Comparison of ENCODE assay signal across 8 mouse cellular contexts in genomic region chr4:84675974-84676315, GRCm38 (mm10). TPM values are rescaled to one million over a fixed set of nuclear protein-coding genes. Genes with fewer than 3 reads are reported as not detected.
DNase-seq lines count a peak whose midpoint lies in the region; ATAC-seq and TF ChIP-seq lines count a peak whose summit lies in the region.

No protein-coding gene starts in this region.

- TF ChIP-seq POLR2A in limb, embryonic 14.5 days (IDR thresholded peaks at IDR 0.05; ENCODE audit: borderline replicate concordance, extremely low read depth, insufficient read depth, insufficient read length), result no peak
- no peak for TF ChIP-seq POLR2A in olfactory bulb, adult 2 months (IDR thresholded peaks at IDR 0.05; ENCODE audit: insufficient read depth, low read depth, low read length)

- H3K27ac ChIP-seq in lung, embryonic 16.5 days (ENCODE audit: low read length), result 0 out of 2 replicates have a peak overlapping the region, but pooled peaks have one; percentile 31
- 0 out of 2 replicates have a peak overlapping the region, but pooled peaks have one; percentile 50 for H3K27ac ChIP-seq in forebrain, embryonic 12.5 days
- H3K27ac ChIP-seq in limb, embryonic 14.5 days (replicated peaks; ENCODE audit: low read depth, low read length), result peak overlapping the region; percentile 95
- no peak overlapping the region for H3K27ac ChIP-seq in olfactory bulb, adult 2 months (ENCODE audit: insufficient read depth, low read depth, low read length)

- peak overlapping the region; percentile 71 for H3K9ac ChIP-seq in lung, embryonic 16.5 days (ENCODE audit: low read length)
- H3K9ac ChIP-seq in forebrain, embryonic 12.5 days, result peak overlapping the region; percentile 61
- H3K9ac ChIP-seq in limb, embryonic 14.5 days (ENCODE audit: low read depth, low read length, severe bottlenecking), result peak overlapping the region; percentile 79

- H3K4me2 ChIP-seq in lung, embryonic 16.5 days (ENCODE audit: low read depth, low read length), result peak overlapping the region; percentile 98
- peak overlapping the region; percentile 97 for H3K4me2 ChIP-seq in forebrain, embryonic 12.5 days
- H3K4me2 ChIP-seq in limb, embryonic 14.5 days (replicated peaks; ENCODE audit: low read depth, low read length, severe bottlenecking), result peak overlapping the region; percentile 88

- TF ChIP-seq CTCF in olfactory bulb, adult 2 months (IDR thresholded peaks at IDR 0.05; ENCODE audit: insufficient read depth, low read depth, low read length), result no peak

- ATAC-seq in lung, embryonic 16.5 days (ENCODE audit: low read depth), result peak; percentile 0; the same call in 1 of the 2 replicates
- no peak for ATAC-seq in forebrain, embryonic 12.5 days (ENCODE audit: low FRiP score)
- peak; percentile 0; the same call in 1 of the 2 replicates for ATAC-seq in limb, embryonic 14.5 days (ENCODE audit: low FRiP score, low read depth)

- no peak for DNase-seq in lung, postnatal 10 days
- peak; percentile 61 for DNase-seq in limb, embryonic 14.5 days (ENCODE audit: low spot score)
- DNase-seq in frontal cortex, adult 2 months (ENCODE audit: extremely low spot score in 1 of 2, low spot score in 1 of 2), result no peak
- no peak for DNase-seq in thymus, postnatal 4 days
- no peak for DNase-seq in adrenal gland, postnatal 4 days (ENCODE audit: low spot score in 2 of 2)

- under 1% methylated on average over 19 of the region's 19 CpGs for WGBS in lung, embryonic 16.5 days
- under 1% methylated on average over 19 of the region's 19 CpGs for WGBS in forebrain, embryonic 12.5 days
- WGBS in limb, embryonic 14.5 days, result under 1% methylated on average over 19 of the region's 19 CpGs
- WGBS in olfactory bulb, adult 2 months, result 6% methylated on average over 19 of the region's 19 CpGs

- H3K9me3 ChIP-seq in lung, embryonic 16.5 days (ENCODE audit: control insufficient read depth, low read length), result no peaks in the 10 kb centered on the region
- H3K9me3 ChIP-seq in forebrain, embryonic 12.5 days, result no peaks in the 10 kb centered on the region
- H3K9me3 ChIP-seq in limb, embryonic 14.5 days (ENCODE audit: control insufficient read depth, low read length), result no peaks in the 10 kb centered on the region

- peaks cover 6% of the 10 kb centered on the region for H3K4me1 ChIP-seq in lung, embryonic 16.5 days (replicated peaks; ENCODE audit: control insufficient read depth, insufficient read depth, low read length)
- H3K4me1 ChIP-seq in forebrain, embryonic 12.5 days, result peaks cover 16% of the 10 kb centered on the region
- peaks cover 17% of the 10 kb centered on the region for H3K4me1 ChIP-seq in limb, embryonic 14.5 days (ENCODE audit: control insufficient read depth, insufficient read depth, low read length)
- peaks cover 18% of the 10 kb centered on the region; the same call in 1 of the 2 replicates for H3K4me1 ChIP-seq in olfactory bulb, adult 2 months (ENCODE audit: control insufficient read depth, insufficient read depth, low read length)

- peak overlapping the region; percentile 76 for H3K4me3 ChIP-seq in lung, embryonic 16.5 days (ENCODE audit: low read length)
- H3K4me3 ChIP-seq in forebrain, embryonic 12.5 days (replicated peaks), result peak overlapping the region; percentile 67
- H3K4me3 ChIP-seq in limb, embryonic 14.5 days (replicated peaks; ENCODE audit: low read length), result peak overlapping the region; percentile 63
- H3K4me3 ChIP-seq in olfactory bulb, adult 2 months (ENCODE audit: insufficient read depth, low read depth, low read length), result peak overlapping the region; percentile 62

- H3K36me3 ChIP-seq in lung, embryonic 16.5 days (ENCODE audit: control insufficient read depth, insufficient read depth, low read length), result no peaks in the 10 kb centered on the region
- H3K36me3 ChIP-seq in forebrain, embryonic 12.5 days (replicated peaks), result no peaks in the 10 kb centered on the region
- no peaks in the 10 kb centered on the region for H3K36me3 ChIP-seq in limb, embryonic 14.5 days (ENCODE audit: control insufficient read depth, insufficient read depth, low read length)

- H3K27me3 ChIP-seq in lung, embryonic 16.5 days (ENCODE audit: control insufficient read depth, insufficient read depth, low read depth, low read length), result peaks cover 39% of the 10 kb centered on the region
- H3K27me3 ChIP-seq in forebrain, embryonic 12.5 days, result peaks cover 73% of the 10 kb centered on the region
- no peaks in the 10 kb centered on the region for H3K27me3 ChIP-seq in limb, embryonic 14.5 days (ENCODE audit: control insufficient read depth, insufficient read depth, low read length)

RNA-seq across cellular contexts. Expression of gene Bnc2, which starts 0.9 kb away (rescaled TPM):
- polyA plus RNA-seq in lung, embryonic 16.5 days (2015; fragmentation: Nextera tagmentation; extraction: Ambion mirVana), result 3.4 and 3.7 TPM in 2 replicates
- 5.0 and 7.2 TPM in 2 replicates for polyA plus RNA-seq in forebrain, embryonic 12.5 days (2016; fragmentation: Nextera tagmentation; extraction: Ambion mirVana)
- polyA plus RNA-seq in limb, embryonic 14.5 days (2012; rRNA removed), result 24.3 and 36.8 TPM in 2 replicates
- 25.7 and 32.9 TPM in 2 replicates for polyA plus RNA-seq in limb, embryonic 14.5 days (2014; fragmentation: Nextera tagmentation; extraction: Ambion mirVana)
- polyA plus RNA-seq in olfactory bulb, adult 2 months (2012; ENCODE audit: insufficient read depth, insufficient read length, low replicate concordance, missing spikeins), result not detected in 2 replicates
- 0.80 and 0.84 TPM in 2 replicates for polyA plus RNA-seq in frontal cortex, adult 2 months (2012; rRNA removed)
- total RNA-seq in adrenal gland, postnatal 4 days (2021), result 10 to 100 TPM; 14.6 to 17.3 TPM
